Mouse (Mus musculus) spleen, adult 12 weeks (tissue): ENCODE data around the gene Rem1.

Source experiments
- DNase-seq: peaks from one replicate; pipeline ENCODE4 v3.0.0; 2022; ENCODE audit warnings: low spot score

The Rem1 gene

DNA sequence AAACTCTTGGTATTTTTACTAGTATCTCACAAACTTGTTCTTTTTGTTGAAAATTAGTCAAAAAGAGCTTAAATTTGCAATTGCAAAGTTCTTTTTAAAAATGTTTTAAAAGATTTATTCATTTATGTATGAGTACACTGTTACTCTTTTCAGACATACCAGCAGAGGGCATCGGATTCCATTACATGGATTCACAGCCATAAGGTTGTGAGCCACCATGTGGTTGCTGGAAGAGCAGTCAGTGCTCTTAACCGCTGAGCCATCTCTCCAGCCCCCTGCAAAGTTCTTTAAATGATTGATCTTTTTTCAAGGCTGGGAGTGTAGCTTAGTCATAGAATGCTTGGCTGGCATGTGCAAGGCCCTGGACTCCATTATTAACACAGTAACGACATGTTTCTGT, 51.6 kb downstream of the Rem1 start:
- no peak for DNase-seq

DNA sequence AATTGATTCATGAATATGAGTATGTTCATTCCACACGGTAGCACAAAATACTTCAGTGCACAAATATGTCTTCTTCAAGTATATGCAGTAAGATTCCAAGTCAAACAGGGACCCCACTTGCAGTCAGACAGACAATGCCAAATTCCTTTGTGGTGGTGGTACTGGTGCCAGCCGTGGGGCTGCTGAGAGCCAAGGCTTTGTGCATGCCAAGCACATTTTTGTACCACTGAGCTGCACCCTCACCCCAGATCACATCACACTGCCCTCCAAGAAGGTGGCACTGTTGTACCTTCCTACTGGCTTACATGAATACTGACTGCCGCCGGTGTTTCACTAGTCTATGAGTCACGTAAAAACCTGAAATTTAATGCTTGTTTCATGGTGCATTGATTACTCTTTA, 52.2 kb downstream of the Rem1 start:
- no peak for DNase-seq

DNA sequence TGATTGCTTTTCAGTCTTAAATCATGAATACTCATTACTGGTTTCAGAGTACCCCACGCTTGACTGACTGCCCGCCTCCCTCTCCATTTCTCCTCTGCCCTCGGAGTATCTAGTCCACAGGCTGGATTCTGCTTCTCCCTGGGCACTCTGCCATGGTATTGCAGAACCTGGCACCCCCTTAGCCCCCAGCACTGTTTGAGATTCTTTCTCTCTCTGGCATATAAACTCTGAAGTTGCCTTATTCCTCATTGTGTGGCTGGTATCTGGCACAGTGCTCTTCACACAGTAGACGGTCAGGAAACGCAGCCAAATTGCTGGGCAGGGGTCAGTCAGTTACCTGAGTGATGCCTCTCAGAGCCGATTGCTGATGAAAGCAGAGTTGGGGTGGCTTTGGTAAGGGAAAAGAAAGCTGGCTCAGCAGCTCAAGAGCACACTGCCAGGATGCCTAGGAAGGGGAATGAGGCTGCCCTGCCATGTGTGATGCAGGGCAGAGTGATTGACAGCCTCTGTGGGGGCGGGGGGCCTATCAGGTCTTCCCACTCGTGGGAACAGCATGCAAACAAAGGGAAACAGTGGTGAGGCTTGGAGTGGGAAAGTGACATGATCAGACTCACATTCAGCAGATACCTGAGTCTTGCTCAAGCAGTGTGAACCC, 53.1 kb downstream of the Rem1 start:
- no peak for DNase-seq

DNA sequence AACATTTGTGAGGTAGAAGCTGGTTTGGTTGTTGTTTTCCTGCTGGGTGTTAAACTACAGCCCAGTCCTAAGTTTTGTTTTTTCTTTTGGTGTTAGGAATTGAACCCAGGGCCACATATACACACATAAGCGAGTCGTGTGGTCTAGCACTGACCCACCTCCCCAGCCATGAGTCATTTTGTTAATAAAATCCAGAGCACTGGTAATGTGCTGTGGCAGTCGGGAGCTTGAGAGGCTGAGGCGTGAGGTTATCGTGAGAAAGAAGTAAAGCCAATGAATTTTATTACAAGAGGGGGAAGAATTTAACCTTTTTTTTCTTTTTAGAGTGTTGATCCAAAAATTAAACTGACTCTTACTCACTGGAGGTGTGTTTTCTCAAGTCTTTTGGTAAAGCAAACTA, 56.3 kb downstream of the Rem1 start:
- no peak for DNase-seq
